In genomic region chr8:45110813-45111104, GRCm38 (mm10) we compare ENCODE assay signal across 11 mouse cellular contexts. TPM values are rescaled to one million over a fixed set of nuclear protein-coding genes. Genes with fewer than 3 reads are reported as not detected.
A peak's percentile ranks its signal among the peaks of the same experiment; 100 is the strongest.
DNase-seq lines count a peak whose midpoint lies in the region; ATAC-seq and TF ChIP-seq lines count a peak whose summit lies in the region.
"Had no signal": no experiment of that assay in that cellular context is flagged by ENCODE, and none has a peak within 500 bp of the region (broad histone marks: within the 10 kb centered on the region; RNA-seq: fewer than 3 reads in every experiment).

No protein-coding gene starts in this region.

- H3K9me3 ChIP-seq in heart, embryonic 10.5 days, result no peaks in the 10 kb centered on the region
- no peaks in the 10 kb centered on the region for H3K9me3 ChIP-seq in neural tube, embryonic 12.5 days
- no peaks in the 10 kb centered on the region for H3K9me3 ChIP-seq in limb, embryonic 14.5 days (ENCODE audit: control insufficient read depth, low read length)
- H3K9me3 ChIP-seq: liver, embryonic 13.5 days had no signal

- no peaks in the 10 kb centered on the region for H3K4me1 ChIP-seq in heart, embryonic 10.5 days
- H3K4me1 ChIP-seq in neural tube, embryonic 12.5 days, result peaks cover 8% of the 10 kb centered on the region; the same call in 1 of the 2 replicates
- peaks cover 5% of the 10 kb centered on the region for H3K4me1 ChIP-seq in limb, embryonic 14.5 days (ENCODE audit: control insufficient read depth, insufficient read depth, low read length)
- H3K4me1 ChIP-seq: liver, embryonic 13.5 days had no signal

- 34% methylated on average over 5 of the region's 5 CpGs for WGBS in heart, embryonic 10.5 days
- 49% methylated on average over 5 of the region's 5 CpGs for WGBS in neural tube, embryonic 12.5 days
- 30% methylated on average over 5 of the region's 5 CpGs for WGBS in limb, embryonic 14.5 days

- H3K27ac ChIP-seq in heart, embryonic 10.5 days, result no peak overlapping the region
- no peak overlapping the region for H3K27ac ChIP-seq in neural tube, embryonic 12.5 days
- H3K27ac ChIP-seq in limb, embryonic 14.5 days (replicated peaks; ENCODE audit: low read depth, low read length), result no peak overlapping the region
- H3K27ac ChIP-seq: liver, embryonic 13.5 days had no signal

- ATAC-seq in neural tube, embryonic 12.5 days (ENCODE audit: low FRiP score, low read depth), result no peak
- ATAC-seq in limb, embryonic 14.5 days (ENCODE audit: low FRiP score, low read depth), result no peak

- H3K27me3 ChIP-seq in heart, embryonic 10.5 days (ENCODE audit: insufficient read depth, poor library complexity, severe bottlenecking), result peaks cover 19% of the 10 kb centered on the region; the same call in 1 of the 2 replicates
- no peaks in the 10 kb centered on the region for H3K27me3 ChIP-seq in neural tube, embryonic 12.5 days (replicated peaks)
- 0 out of 2 replicates have a peak, but pooled peaks cover 3% of the 10 kb centered on the region for H3K27me3 ChIP-seq in limb, embryonic 14.5 days (ENCODE audit: control insufficient read depth, insufficient read depth, low read length)

- H3K4me2 ChIP-seq in neural tube, embryonic 12.5 days (replicated peaks), result peak overlapping the region; percentile 53
- peak overlapping the region; percentile 47 for H3K4me2 ChIP-seq in limb, embryonic 14.5 days (replicated peaks; ENCODE audit: low read depth, low read length, severe bottlenecking)

- no peaks in the 10 kb centered on the region for H3K36me3 ChIP-seq in heart, embryonic 10.5 days
- no peaks in the 10 kb centered on the region for H3K36me3 ChIP-seq in neural tube, embryonic 12.5 days
- H3K36me3 ChIP-seq in limb, embryonic 14.5 days (ENCODE audit: control insufficient read depth, insufficient read depth, low read length), result no peaks in the 10 kb centered on the region
- H3K36me3 ChIP-seq: liver, embryonic 13.5 days had no signal

- no peak overlapping the region for H3K9ac ChIP-seq in neural tube, embryonic 12.5 days
- H3K9ac ChIP-seq in limb, embryonic 14.5 days (ENCODE audit: low read depth, low read length, severe bottlenecking), result no peak overlapping the region
- H3K9ac ChIP-seq: liver, embryonic 13.5 days had no signal

- TF ChIP-seq POLR2A in limb, embryonic 14.5 days (IDR thresholded peaks at IDR 0.05; ENCODE audit: borderline replicate concordance, extremely low read depth, insufficient read depth, insufficient read length), result no peak

- no peak for DNase-seq in heart, embryonic 10.5 days (ENCODE audit: low spot score)
- DNase-seq in heart, adult 18-20 months, result no peak
- DNase-seq in neural tube, embryonic 10.5 days (ENCODE audit: extremely low spot score, low spot score), result no peak
- no peak for DNase-seq in limb, embryonic 14.5 days (ENCODE audit: low spot score)
- DNase-seq in frontal cortex, postnatal 14 days (ENCODE audit: low spot score in 2 of 2), result no peak
- no peak for DNase-seq in cerebellum, postnatal 25 days
- no peak for DNase-seq in thymus, postnatal 4 days
- DNase-seq: cerebellum, postnatal 14 days; layer of hippocampus, adult 9-11 months; liver, embryonic 13.5 days had no signal

- H3K4me3 ChIP-seq in heart, embryonic 10.5 days, result peak overlapping the region; percentile 48
- no peak overlapping the region for H3K4me3 ChIP-seq in neural tube, embryonic 12.5 days
- H3K4me3 ChIP-seq in limb, embryonic 14.5 days (replicated peaks; ENCODE audit: low read length), result no peak overlapping the region; the same call in 1 of the 2 replicates

RNA-seq across cellular contexts. Expression of gene Mtnr1a, which starts 41.8 kb away (rescaled TPM):
- polyA plus RNA-seq in heart, embryonic 10.5 days (2016; fragmentation: Nextera tagmentation; extraction: Ambion mirVana), result 0.08 and 0.30 TPM in 2 replicates
- not detected for total RNA-seq in heart, adult 18-20 months (2021)
- 0.41 and 0.56 TPM in 2 replicates for polyA plus RNA-seq in neural tube, embryonic 12.5 days (2016; fragmentation: Nextera tagmentation; extraction: Ambion mirVana)
- 0.26 and 0.36 TPM in 2 replicates for polyA plus RNA-seq in limb, embryonic 14.5 days (2012; rRNA removed)
- polyA plus RNA-seq in limb, embryonic 14.5 days (2014; fragmentation: Nextera tagmentation; extraction: Ambion mirVana), result 0.12 TPM in 1 of 2 replicates, not detected in the other
- polyA plus RNA-seq: liver, embryonic 13.5 days had no signal
